Mouse (Mus musculus): Measurements from ENCODE around the gene Scaf4.
A peak's percentile ranks its signal among the peaks of the same experiment; 100 is the strongest.
"Not testable (repeated sequence)": the region's sequence is repeated elsewhere in the genome, so short reads cannot be mapped to it uniquely, and the experiment has no call there.

The Scaf4 gene

DNA sequence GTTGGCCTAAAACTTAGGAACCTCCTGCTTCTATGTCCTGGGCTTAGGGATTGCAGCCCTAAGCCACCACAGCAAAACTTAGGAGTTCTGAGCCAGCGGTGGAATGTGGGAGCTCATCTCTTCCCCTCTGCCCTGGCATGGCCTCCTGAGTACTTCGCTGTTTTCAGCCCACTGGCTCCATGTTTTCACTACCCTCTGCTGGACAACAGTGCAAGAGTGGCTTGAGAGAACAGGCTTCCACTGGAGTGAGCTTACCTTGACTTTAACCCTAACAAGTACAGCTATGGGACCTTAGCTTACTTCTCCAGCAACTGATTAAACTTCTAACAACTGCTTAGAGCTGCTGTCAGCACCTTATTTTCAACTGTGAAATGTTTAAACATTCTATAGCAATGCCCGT lies 49.1 kb downstream of the Scaf4 start:
- DNase-seq (ENCODE audit: low spot score): no peak

GRCm38 (mm10) chr16:90234617-90235016 lies 49.7 kb downstream of the Scaf4 start:
- DNase-seq (ENCODE audit: low spot score): no peak

- no peak for DNase-seq (ENCODE audit: low spot score)
Observed at GRCm38 (mm10) chr16:90233702-90234101, 50.6 kb downstream of the Scaf4 start.

DNA sequence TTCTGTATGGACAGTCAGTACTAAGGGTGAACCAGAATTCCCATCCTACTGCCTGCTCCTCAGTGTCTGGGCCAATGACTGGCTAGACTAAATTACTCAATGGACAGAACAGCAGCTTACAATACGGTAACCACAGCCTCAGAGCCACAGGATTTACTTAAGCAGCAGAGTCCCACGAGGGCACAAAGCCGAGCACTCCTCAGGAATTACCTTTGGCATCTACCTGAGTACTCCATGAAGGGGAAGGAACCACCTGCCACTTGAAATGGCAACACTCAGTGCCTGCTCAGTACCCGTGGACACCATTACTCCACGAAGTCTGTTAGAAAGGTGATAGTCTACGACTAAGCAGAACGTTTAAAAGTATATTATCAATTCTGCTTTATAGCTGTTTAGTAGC lies 53.0 kb downstream of the Scaf4 start:
- no peak for DNase-seq (ENCODE audit: low spot score)

- no peak for DNase-seq (ENCODE audit: low spot score)
Observed at GRCm38 (mm10) chr16:90229897-90230296, 54.4 kb downstream of the Scaf4 start.

- DNase-seq (ENCODE audit: low spot score): peak; percentile 82
Observed at GRCm38 (mm10) chr16:90221441-90222070, 62.7 kb downstream of the Scaf4 start.

- DNase-seq (ENCODE audit: low spot score): peak; percentile 64
Observed at GRCm38 (mm10) chr16:90220892-90221431, 63.3 kb downstream of the Scaf4 start.

GRCm38 (mm10) chr16:90220026-90220891 lies 64.0 kb downstream of the Scaf4 start, which contains the start of gene Sod1:
Gene Sod1 (plus strand): TSS chr16:90220754.
- peak; percentile 96 for DNase-seq (ENCODE audit: low spot score)

GRCm38 (mm10) chr16:90219445-90219844 lies 64.9 kb downstream of the Scaf4 start:
- DNase-seq (ENCODE audit: low spot score): not testable (repeated sequence)

- DNase-seq (ENCODE audit: low spot score): no peak
Observed at GRCm38 (mm10) chr16:90217926-90218325, 66.4 kb downstream of the Scaf4 start.

GRCm38 (mm10) chr16:90217356-90217755 lies 66.9 kb downstream of the Scaf4 start:
- DNase-seq (ENCODE audit: low spot score): peak; percentile 85

DNA sequence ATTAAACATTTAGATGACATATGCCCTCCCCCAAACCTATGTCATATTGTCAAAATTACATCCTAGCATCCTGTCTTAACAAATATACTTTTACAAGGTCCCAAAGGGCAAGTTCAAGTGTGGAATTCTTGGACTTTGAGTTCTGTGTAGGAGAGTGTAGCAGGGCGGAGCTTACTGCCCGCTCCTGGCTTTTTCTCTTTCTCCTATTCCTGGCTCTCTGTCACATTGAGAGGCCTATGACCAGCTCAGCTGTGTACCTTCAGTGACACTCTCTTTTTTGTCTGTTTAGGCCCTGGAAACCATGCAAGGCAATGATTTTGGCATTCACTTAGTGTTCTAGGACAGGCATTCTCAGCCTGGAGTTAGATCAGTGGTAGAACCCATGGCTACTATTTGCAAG lies 67.9 kb downstream of the Scaf4 start:
- DNase-seq (ENCODE audit: low spot score): no peak

DNA sequence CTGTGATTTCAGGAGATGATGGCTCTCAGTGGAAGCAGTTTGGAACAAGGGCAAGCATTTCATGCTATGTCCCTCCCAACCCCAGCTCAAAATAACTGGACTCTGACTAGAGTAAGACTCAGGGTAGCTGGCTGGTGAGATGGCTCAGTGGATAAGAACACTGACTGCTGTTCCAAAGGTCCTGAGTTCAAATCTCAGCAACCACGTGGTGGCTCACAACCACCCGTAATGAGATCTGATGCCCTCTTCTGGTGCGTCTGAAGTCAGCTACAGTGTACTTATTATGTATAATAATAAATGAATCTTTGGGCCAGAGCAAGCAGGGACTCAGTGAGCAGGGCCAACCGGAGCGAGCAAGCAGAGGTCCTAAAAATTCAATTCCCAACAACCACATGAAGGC lies 68.4 kb downstream of the Scaf4 start:
- DNase-seq (ENCODE audit: low spot score): not testable (repeated sequence)

DNA sequence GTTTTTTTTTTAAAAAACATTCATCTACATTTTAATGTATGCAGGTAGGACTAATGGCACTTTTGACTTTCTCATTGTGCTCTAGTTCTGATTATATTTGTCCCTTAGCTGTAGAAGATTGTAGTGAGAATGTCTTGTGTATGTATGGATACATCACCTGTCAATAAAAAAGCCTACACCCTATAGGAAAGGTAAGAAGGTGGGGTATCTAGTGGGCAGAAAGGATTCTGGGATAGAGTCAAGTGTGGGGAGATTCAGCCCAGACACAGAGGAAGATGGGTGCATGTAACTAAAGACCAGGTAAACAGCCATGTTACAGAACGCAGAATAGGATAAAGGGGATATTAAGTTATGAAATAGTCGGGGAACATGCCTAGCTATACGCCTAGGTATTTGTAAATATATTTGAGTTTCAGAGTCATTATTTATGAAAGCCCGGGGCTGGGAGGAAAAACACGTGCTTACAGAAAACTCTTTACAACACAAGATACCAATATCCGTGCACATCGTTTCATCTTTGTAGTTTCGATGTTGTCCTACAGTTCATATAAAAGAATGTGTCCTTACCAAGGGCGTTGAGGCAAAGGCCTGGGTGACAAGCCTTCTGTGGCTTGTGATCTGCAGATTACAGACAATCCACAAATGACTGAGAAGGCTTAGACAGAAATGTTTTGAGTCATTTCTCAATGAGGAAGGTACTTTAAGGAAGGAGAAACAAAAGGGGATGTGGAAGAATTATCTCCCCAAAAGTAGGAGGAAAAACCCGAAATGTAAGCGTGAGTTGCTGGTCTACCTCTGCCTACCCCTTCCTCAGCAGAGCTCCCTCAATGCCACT lies 69.4 kb downstream of the Scaf4 start:
- DNase-seq (ENCODE audit: low spot score): no peak

- no peak for DNase-seq (ENCODE audit: low spot score)
Observed at GRCm38 (mm10) chr16:90213477-90214339, 70.6 kb downstream of the Scaf4 start.

GRCm38 (mm10) chr16:90211767-90212166 lies 72.5 kb downstream of the Scaf4 start:
- no peak for DNase-seq (ENCODE audit: low spot score)

- DNase-seq (ENCODE audit: low spot score): peak; percentile 39
Observed at GRCm38 (mm10) chr16:90210717-90211116, 73.6 kb downstream of the Scaf4 start.

DNA sequence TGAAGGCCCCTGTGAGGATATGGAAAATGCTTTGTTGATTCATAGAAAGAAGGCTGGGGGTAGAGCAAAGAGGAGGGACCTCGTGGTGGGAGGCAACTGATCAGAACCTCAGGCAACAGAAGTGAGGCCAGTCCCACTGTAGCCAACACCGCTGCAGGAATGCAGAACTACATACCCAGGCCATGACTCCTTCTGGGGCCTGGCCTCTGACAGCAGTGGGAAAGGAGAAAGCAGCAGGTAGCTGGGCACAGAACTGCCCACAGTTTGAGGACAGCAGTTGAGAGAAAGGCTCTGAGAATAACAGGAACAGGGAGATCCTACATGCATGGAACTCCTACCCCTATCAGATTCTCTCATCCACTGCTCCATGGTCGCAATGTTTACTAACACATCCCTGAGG lies 75.3 kb downstream of the Scaf4 start:
- DNase-seq (ENCODE audit: low spot score): no peak

DNA sequence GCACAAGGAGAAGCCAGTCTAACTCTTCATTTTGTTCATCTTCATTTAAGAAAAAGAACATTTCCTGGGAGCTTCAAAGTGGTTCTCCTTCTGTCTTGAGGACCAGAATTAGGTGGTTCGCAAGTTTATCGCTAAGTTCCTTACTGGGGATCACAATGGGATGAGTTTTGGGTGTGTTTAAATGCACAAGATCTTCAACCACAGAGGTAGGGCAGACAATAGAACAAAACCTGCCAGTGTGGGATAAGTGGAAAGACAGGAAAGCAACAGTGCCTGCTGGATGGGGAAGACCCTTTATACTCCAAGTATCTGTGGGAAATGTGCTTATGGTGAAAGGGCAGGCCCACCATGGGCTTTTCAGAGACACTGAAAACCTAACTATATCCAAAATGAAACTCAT lies 79.4 kb downstream of the Scaf4 start:
- no peak for DNase-seq (ENCODE audit: low spot score)

DNA sequence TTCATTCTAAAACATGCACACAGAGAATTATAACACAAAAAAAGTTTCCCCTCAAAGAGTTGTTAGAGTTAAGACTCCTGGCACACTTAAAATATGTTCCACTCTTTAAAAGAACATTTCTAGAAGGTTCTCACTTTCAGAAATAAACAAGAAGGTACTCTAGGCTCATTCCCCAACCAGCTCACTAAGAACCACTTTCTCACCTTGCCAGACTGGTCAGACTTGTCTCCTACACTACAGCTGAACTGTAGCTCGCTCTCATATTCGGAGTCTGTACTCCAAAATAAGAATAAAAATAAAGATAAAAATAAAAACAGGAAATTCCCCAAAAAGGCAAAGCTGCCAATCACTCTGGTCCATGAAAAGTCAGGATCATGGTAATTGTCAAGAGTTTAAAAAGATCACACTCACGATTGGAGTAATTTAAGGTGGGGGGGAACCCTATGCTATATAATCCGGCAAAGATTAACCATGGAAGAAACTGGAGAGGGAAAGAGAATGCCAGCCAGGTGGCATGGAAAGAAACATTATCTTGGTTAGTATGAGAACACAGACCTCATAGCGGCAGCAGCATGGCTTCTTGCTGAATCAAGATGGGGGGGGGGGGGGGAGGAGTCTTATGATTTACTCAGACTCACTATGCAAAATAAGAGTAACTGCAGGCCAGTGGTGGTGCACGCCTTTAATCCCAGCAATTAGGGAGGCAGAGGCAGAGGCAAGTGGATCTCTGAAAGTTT lies 80.9 kb downstream of the Scaf4 start:
- no peak for DNase-seq (ENCODE audit: low spot score)

DNA sequence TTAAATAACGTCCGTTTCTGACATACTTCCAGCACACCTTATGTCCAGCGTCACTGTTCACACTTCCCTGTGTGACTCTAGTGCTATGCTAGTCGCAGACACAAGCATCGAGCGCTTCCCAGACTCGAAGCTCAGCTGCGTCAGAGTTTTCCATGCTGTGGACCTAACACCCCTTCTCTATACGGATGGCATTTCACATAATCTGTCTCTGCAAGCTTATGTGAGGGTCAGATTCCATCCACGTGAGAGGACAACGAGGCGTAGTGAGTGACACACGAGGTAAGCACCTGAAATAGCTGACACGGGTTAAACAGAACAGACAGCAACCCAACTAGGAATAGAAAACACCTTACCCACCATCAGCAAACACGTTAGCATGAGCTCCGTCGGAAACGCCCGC lies 82.2 kb downstream of the Scaf4 start:
- no peak for DNase-seq (ENCODE audit: low spot score)

Data from adipocyte (in vitro differentiated cells).